Mouse (Mus musculus): ENCODE data around the gene Gm43517. TPM values are rescaled to one million over a fixed set of nuclear protein-coding genes. Genes with fewer than 3 reads are reported as not detected.

Gene Gm43517
- polyA plus RNA-seq, 1 experiment from 2014 or later, result not detected

DNA sequence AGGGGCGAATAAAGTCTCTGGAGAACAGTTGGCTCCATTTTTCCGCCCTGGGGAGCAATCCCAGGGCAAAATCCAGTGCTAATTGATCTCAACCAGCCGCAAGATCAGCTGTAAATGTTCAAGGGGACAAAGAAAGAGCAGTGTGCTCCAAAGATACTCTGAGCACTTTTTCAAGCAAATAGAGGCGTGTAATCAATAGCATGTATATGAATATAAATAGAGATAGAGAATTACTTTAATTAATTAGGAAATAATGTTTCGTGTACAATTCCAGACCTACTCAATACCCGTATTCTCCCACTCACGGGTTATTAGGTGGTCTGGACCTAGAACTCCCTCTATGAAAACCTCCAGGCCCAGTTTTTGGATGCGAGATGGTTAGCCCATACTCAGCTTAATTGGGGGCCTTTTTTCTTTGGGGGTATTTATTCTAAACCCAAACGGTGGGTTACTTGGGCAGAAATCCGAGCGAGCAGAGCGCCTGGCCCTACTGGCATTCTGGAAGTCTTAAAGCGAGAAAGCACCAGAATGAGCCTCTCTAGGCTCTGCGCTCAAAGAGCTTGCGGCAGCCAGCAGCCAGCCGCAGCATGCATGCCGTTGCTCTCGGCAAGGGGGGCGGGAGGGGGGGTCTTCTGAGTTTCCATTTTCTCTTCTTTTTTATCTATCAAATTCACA, 8.5 kb upstream of the Gm43517 start:
- WGBS, result 6% methylated on average over 19 of the region's 19 CpGs
- H3K36me3 ChIP-seq (ENCODE audit: control insufficient read depth, insufficient read depth, low read length), result no peaks in the 10 kb centered on the region
- 0 out of 2 replicates have a peak, but pooled peaks cover 2% of the 10 kb centered on the region for H3K4me1 ChIP-seq (replicated peaks; ENCODE audit: control insufficient read depth, insufficient read depth, low read length)
- H3K27me3 ChIP-seq (ENCODE audit: control insufficient read depth, insufficient read depth, low read depth, low read length), result peaks cover 83% of the 10 kb centered on the region
- H3K4me3 ChIP-seq (ENCODE audit: low read length), result no peak overlapping the region
- H3K4me2 ChIP-seq (ENCODE audit: low read depth, low read length), result no peak overlapping the region
- ATAC-seq (ENCODE audit: low read depth), result no peak
- no peak overlapping the region for H3K27ac ChIP-seq (ENCODE audit: low read length)
- no peak overlapping the region for H3K9ac ChIP-seq (ENCODE audit: low read length)
- H3K9me3 ChIP-seq (ENCODE audit: control insufficient read depth, low read length), result no peaks in the 10 kb centered on the region

DNA sequence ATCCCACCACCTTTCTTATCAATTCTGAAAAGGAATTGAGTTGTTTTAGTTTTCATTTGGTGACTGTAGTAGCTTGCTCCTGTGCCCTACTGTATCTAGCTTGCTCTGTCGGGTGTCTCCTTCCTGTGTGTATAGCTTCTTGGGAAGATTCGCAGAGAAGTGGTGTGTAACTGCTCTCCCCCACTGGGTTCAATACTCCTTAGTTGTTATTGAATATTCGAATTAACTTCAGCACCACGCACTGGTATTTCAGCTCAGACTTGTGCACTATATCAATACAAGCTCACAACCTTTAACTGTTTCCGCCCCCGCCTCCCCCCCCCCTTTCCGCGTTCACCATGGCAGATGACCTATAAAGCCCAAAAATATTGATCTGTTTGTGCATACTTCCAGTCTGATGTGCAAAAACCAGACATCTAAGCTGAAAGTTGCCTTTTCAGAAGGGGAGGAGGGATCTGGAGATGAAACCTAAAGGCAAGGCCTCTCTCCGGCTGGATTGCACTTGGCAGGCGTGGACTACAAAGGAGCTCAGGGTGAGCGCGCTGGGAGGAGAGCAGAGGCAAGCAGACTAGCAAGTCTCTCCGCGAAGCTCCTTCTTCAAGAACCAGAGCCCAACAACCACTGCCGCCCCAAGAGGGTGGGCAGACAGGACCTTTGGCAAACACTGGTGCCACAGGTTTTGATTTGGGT, 7.5 kb upstream of the Gm43517 start:
- Histone ChIP-seq H3K27me3 (ENCODE audit: control insufficient read depth, insufficient read depth, low read depth, low read length) (peaks cover 91% of the 10 kb centered on the region), H3K9ac (ENCODE audit: low read length) (no peak overlapping the region), H3K4me3 (ENCODE audit: low read length) (no peak overlapping the region), H3K27ac (ENCODE audit: low read length) (no peak overlapping the region), H3K4me2 (ENCODE audit: low read depth, low read length) (no peak overlapping the region), H3K9me3 (ENCODE audit: control insufficient read depth, low read length) (no peaks in the 10 kb centered on the region), H3K4me1 (replicated peaks; ENCODE audit: control insufficient read depth, insufficient read depth, low read length) (0 out of 2 replicates have a peak, but pooled peaks cover 2% of the 10 kb centered on the region), H3K36me3 (ENCODE audit: control insufficient read depth, insufficient read depth, low read length) (no peaks in the 10 kb centered on the region)
- ATAC-seq (ENCODE audit: low read depth), result no peak
- 1% methylated on average over 15 of the region's 15 CpGs for WGBS

DNA sequence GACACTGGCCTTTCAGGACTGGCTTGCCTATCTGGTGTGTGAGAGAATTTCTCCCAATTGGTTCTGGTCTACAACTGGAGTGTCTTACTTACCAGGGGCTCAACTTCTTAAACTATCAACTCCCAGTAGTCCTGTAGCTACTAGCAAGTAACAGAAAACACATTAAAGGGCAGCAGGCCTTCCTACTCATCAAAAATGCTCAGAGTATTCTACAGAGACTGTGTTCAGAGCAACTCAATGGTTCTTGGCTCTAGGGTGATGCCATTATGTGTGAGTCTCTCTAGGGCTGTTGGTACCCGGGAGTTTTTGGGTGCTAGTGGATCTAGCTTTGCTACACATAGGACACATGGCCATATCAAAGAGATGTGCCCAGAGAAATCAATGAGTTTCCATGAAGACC, 6.1 kb upstream of the Gm43517 start:
- no peak overlapping the region for H3K27ac ChIP-seq (ENCODE audit: low read length)
- no peaks in the 10 kb centered on the region for H3K36me3 ChIP-seq (ENCODE audit: control insufficient read depth, insufficient read depth, low read length)
- H3K4me2 ChIP-seq (ENCODE audit: low read depth, low read length), result no peak overlapping the region
- H3K4me3 ChIP-seq (ENCODE audit: low read length), result no peak overlapping the region
- no peak overlapping the region for H3K9ac ChIP-seq (ENCODE audit: low read length)
- peaks cover 9% of the 10 kb centered on the region for H3K4me1 ChIP-seq (replicated peaks; ENCODE audit: control insufficient read depth, insufficient read depth, low read length)
- 0% methylated on average over 1 of the region's 1 CpGs for WGBS
- no peak for ATAC-seq (ENCODE audit: low read depth)
- no peaks in the 10 kb centered on the region for H3K9me3 ChIP-seq (ENCODE audit: control insufficient read depth, low read length)
- H3K27me3 ChIP-seq (ENCODE audit: control insufficient read depth, insufficient read depth, low read depth, low read length), result peaks cover 91% of the 10 kb centered on the region

DNA sequence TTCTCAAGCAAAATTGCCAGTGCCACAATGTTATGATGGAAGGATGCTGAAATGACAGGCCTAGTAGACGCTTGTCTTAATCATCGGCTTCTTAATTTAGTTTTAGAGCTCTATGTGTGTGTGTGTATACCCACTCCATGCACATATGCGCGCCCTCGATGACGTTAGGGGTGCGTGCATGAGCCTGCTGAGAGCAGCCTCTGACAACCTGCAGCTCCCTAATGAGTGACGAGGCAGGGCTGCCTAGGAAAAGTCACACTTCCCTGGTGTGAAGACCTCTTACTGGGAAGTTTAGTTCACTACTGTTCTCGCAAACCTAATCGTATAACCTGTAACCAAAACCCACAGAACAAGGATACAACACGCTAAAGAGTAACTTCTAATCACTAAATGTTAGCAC, 5.5 kb upstream of the Gm43517 start:
- Histone ChIP-seq H3K4me2 (ENCODE audit: low read depth, low read length) (no peak overlapping the region), H3K4me1 (replicated peaks; ENCODE audit: control insufficient read depth, insufficient read depth, low read length) (peaks cover 11% of the 10 kb centered on the region), H3K27ac (ENCODE audit: low read length) (no peak overlapping the region), H3K9ac (ENCODE audit: low read length) (no peak overlapping the region), H3K4me3 (ENCODE audit: low read length) (no peak overlapping the region), H3K9me3 (ENCODE audit: control insufficient read depth, low read length) (no peaks in the 10 kb centered on the region), H3K27me3 (ENCODE audit: control insufficient read depth, insufficient read depth, low read depth, low read length) (peaks cover 92% of the 10 kb centered on the region), H3K36me3 (ENCODE audit: control insufficient read depth, insufficient read depth, low read length) (no peaks in the 10 kb centered on the region)
- WGBS, result 9% methylated on average over 11 of the region's 11 CpGs
- no peak for ATAC-seq (ENCODE audit: low read depth)

DNA sequence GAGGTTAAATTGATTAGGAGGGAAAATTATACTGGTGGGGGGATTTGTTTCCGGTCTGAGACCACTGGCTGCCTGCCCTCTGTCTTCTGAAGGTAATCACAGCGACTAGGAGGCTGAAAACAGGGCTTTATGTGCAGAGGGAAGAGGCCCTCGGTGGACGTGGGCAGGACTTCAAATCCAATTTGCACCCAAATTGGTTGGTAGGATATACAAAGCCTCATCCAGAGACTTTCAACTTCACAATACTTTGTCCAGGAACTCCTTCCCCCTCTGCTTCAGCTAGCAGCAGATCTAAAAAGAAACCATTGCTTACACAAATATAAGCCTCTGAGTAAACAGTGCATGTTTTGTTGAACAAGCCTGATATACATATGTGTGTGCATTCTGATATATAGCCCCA, 4.5 kb upstream of the Gm43517 start:
- Histone ChIP-seq H3K4me1 (replicated peaks; ENCODE audit: control insufficient read depth, insufficient read depth, low read length) (peaks cover 11% of the 10 kb centered on the region), H3K4me3 (ENCODE audit: low read length) (no peak overlapping the region), H3K27ac (ENCODE audit: low read length) (no peak overlapping the region), H3K27me3 (ENCODE audit: control insufficient read depth, insufficient read depth, low read depth, low read length) (peaks cover 96% of the 10 kb centered on the region), H3K4me2 (ENCODE audit: low read depth, low read length) (no peak overlapping the region), H3K9me3 (ENCODE audit: control insufficient read depth, low read length) (no peaks in the 10 kb centered on the region), H3K9ac (ENCODE audit: low read length) (no peak overlapping the region), H3K36me3 (ENCODE audit: control insufficient read depth, insufficient read depth, low read length) (no peaks in the 10 kb centered on the region)
- no peak for ATAC-seq (ENCODE audit: low read depth)
- 3% methylated on average over 4 of the region's 4 CpGs for WGBS

DNA sequence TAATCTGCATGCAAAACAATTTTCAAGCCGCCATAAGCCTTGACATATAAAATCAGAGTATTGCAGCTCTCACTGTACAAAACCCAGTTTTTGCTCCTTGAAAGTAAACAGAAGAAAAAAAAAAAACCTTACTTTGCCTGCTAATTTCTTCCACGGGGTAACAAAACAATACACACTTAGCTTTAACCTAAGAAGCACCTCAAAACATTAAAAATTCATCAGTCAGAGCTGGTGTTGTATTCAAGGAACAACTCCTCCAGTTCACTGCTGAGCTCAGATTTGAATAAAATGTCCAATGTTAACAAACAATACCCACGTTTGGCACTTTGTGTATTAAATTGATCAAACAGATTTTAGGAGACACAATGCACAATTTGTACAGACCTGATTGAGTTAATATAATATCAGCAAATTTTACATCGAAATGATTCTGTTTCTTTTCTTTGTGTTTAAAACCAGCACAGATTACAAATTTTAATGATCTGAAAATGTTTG, 3.9 kb upstream of the Gm43517 start:
- H3K4me3 ChIP-seq (ENCODE audit: low read length), result no peak overlapping the region
- ATAC-seq (ENCODE audit: low read depth), result no peak
- H3K4me2 ChIP-seq (ENCODE audit: low read depth, low read length), result no peak overlapping the region
- peaks cover 96% of the 10 kb centered on the region for H3K27me3 ChIP-seq (ENCODE audit: control insufficient read depth, insufficient read depth, low read depth, low read length)
- H3K36me3 ChIP-seq (ENCODE audit: control insufficient read depth, insufficient read depth, low read length), result no peaks in the 10 kb centered on the region
- no peak overlapping the region for H3K9ac ChIP-seq (ENCODE audit: low read length)
- H3K4me1 ChIP-seq (replicated peaks; ENCODE audit: control insufficient read depth, insufficient read depth, low read length), result peaks cover 11% of the 10 kb centered on the region
- H3K9me3 ChIP-seq (ENCODE audit: control insufficient read depth, low read length), result no peaks in the 10 kb centered on the region; the same call in 1 of the 2 replicates
- WGBS, result 3% methylated on average over 4 of the region's 4 CpGs
- no peak overlapping the region for H3K27ac ChIP-seq (ENCODE audit: low read length)

DNA sequence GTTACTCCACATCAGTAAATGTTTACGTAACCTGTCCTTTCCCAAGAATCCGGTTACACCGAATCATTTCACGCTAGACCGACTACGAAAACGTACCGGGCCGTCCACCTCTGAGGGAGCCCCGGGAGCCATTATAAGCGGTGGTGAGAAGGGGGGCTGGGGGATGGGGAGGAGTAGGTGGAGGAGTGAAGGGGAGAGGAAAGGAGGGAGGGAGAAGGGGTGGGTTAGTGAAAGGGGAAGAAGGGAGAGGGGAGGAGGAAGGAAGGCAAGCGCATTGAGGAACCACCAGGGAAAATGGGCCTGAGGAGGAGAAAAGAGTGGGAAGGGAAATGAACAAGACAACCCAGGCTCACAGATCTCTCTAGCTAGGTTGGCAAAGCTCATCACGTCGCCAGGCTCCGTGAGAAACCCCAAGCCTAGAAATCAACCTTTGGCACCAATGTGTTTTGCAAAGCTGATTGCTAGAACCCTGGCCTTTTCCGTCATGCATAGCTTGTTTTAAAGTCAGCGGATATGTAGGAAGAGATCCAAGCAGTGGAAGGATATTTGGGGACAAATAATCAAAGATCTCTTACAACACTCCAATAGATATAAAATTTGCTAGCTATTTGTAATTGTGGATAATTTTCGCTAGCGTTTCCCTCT, 3.1 kb upstream of the Gm43517 start:
- Histone ChIP-seq H3K9me3 (ENCODE audit: control insufficient read depth, low read length) (no peaks in the 10 kb centered on the region; the same call in 1 of the 2 replicates), H3K4me2 (ENCODE audit: low read depth, low read length) (no peak overlapping the region), H3K36me3 (ENCODE audit: control insufficient read depth, insufficient read depth, low read length) (no peaks in the 10 kb centered on the region), H3K4me3 (ENCODE audit: low read length) (no peak overlapping the region), H3K27me3 (ENCODE audit: control insufficient read depth, insufficient read depth, low read depth, low read length) (peaks cover 92% of the 10 kb centered on the region), H3K27ac (ENCODE audit: low read length) (no peak overlapping the region), H3K9ac (ENCODE audit: low read length) (no peak overlapping the region), H3K4me1 (replicated peaks; ENCODE audit: control insufficient read depth, insufficient read depth, low read length) (peaks cover 11% of the 10 kb centered on the region)
- no peak for ATAC-seq (ENCODE audit: low read depth)
- 3% methylated on average over 19 of the region's 19 CpGs for WGBS

DNA sequence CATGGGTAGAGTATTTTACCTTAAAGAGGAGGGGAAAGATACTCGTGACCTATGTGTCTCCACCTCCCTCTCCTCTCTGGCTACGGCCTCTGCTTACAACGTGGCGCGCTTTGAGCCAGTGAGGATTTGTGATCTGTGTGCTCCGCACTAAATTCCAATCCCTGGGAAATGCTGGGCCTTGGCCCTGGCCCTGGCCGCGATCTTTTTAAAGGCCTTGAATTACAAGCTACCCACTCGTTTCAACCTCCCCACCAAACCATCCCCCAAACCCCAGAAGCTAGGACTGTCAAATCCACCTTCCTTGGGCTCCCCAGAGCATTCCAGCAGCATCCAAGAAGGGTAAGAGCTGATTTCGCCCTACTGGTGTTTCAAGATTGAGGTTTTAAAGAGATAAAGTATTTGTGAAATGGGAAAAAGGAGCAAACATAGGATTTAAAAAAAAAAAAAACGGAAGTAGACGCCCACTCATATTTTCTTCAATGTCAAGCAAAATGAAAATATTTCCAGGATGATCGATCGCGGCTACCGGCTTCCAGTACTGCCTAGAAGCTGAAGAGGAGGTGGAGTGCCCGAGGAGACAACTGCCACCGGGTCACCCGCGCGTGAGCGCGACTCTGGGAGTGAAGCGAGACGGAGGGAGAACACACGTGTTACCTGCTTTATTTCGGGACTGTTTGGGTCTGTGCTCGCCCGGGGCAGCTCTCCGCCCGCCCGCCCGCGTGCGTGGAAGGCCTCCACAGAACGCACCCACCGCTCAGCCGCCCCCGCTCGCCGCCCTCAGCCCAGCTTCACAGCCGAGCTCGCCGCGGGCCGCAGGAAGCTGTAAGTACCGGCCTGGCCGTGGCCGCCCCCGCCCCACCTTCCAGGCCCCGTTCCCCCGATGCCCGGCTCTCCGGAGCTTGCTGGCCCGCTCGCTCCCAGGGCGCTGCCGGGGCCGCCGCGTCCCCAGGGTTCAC, 2.1 kb upstream of the Gm43517 start, which contains the start of gene Foxg1:
Foxg1 (plus strand) TSS at position 96 of the 956 bp plus-strand sequence.
- Histone ChIP-seq H3K4me3 (ENCODE audit: low read length) (peak within 1 kb of the TSS; percentile 39), H3K27ac (ENCODE audit: low read length) (no peak within 1 kb of the TSS), H3K36me3 (ENCODE audit: control insufficient read depth, insufficient read depth, low read length) (no peaks in the 10 kb centered on the region), H3K4me1 (replicated peaks; ENCODE audit: control insufficient read depth, insufficient read depth, low read length) (peaks cover 11% of the 10 kb centered on the region), H3K9me3 (ENCODE audit: control insufficient read depth, low read length) (no peaks in the 10 kb centered on the region; the same call in 1 of the 2 replicates), H3K9ac (ENCODE audit: low read length) (no peak within 1 kb of the TSS), H3K4me2 (ENCODE audit: low read depth, low read length) (peak within 1 kb of the TSS; percentile 47), H3K27me3 (ENCODE audit: control insufficient read depth, insufficient read depth, low read depth, low read length) (peaks cover 85% of the 10 kb centered on the region)
- WGBS, result under 1% methylated on average over 54 of the region's 61 CpGs
- ATAC-seq (ENCODE audit: low read depth), result peak; percentile 53

All from lung, embryonic 16.5 days (tissue).